Mouse (Mus musculus) brain, embryonic 14.5 days (tissue): Measurements from ENCODE around the gene Vill. TPM values are rescaled to one million over a fixed set of nuclear protein-coding genes. Genes with fewer than 3 reads are reported as not detected.

Experiments used
- DNase-seq: peaks from one replicate; pipeline ENCODE4 v3.0.0-alpha.2; 2011; ENCODE audit warnings: low read depth
- CTCF ChIP-seq: fragments of 200-500 bp; IDR thresholded peaks from 2 replicates; pipeline ENCODE4 v1.5.1; 2012; ENCODE audit warnings: inconsistent platforms, mild to moderate bottlenecking, moderate library complexity, borderline replicate concordance; ENCODE audit not compliant: insufficient read depth, insufficient read length; ENCODE audit errors: extremely low read depth
- POLR2A ChIP-seq: fragments of 200-500 bp; IDR thresholded peaks from 2 replicates; pipeline ENCODE4 v1.6.1; 2012; ENCODE audit warnings: mild to moderate bottlenecking, inconsistent platforms, borderline replicate concordance; ENCODE audit not compliant: poor library complexity, insufficient read depth, insufficient read length, severe bottlenecking; ENCODE audit errors: extremely low read depth
- polyA plus RNA-seq: library from polyadenylated mRNA; depleted of rRNA; stranded (reverse); fragments of >200 nt; gene quantifications from 2 replicates; pipeline ENCODE4 v1.2.3, GENCODE M21; 2012

Vill gene
- polyA plus RNA-seq, 1 experiment: 5.0 TPM

DNA sequence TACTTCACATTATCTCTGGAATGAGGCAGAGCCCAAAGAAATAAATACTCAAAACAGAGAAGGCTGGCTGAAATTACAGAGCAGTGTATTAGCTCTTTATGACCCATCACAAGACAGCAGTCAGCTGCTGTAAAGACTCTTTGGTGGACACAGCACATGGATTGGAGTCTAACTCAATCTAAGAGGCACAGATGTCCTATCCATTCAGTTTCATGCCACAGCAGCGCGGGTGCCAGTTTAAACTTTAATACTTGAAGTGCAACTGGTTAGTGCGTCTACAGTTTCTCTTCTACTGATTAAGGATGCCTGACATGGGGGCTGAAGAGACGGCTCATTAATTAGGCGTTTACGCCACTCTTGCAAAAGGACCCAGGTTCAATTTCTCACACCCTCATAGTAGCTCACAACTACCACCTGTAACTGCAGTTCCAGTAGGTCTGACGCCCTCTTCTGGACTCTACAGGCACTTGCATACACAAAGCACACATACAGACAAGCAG lies 26.7 kb upstream of the Vill start:
- no peak for DNase-seq
- TF ChIP-seq POLR2A: no peak
- no peak for TF ChIP-seq CTCF

DNA sequence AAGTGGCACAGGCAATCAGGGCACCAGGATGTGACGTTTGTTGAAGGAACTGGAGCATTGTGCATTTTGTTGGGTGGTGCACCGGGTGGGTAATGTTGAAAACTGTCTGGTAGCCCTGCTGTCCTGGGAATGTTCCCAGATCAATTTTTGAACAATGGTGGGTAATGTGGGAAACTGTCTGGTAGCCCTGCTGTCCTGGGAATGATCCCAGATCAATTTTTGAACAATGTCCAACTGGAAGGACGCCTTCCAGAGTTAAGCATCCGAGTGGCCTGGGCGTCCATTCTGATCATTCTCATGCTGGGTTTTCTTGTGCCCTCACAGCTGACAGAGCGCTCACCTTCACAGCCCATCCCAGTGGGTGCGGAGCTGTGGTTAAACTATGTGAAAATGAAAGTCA lies 25.2 kb upstream of the Vill start:
- DNase-seq: no peak
- TF ChIP-seq POLR2A (no peak), CTCF (no peak)

DNA sequence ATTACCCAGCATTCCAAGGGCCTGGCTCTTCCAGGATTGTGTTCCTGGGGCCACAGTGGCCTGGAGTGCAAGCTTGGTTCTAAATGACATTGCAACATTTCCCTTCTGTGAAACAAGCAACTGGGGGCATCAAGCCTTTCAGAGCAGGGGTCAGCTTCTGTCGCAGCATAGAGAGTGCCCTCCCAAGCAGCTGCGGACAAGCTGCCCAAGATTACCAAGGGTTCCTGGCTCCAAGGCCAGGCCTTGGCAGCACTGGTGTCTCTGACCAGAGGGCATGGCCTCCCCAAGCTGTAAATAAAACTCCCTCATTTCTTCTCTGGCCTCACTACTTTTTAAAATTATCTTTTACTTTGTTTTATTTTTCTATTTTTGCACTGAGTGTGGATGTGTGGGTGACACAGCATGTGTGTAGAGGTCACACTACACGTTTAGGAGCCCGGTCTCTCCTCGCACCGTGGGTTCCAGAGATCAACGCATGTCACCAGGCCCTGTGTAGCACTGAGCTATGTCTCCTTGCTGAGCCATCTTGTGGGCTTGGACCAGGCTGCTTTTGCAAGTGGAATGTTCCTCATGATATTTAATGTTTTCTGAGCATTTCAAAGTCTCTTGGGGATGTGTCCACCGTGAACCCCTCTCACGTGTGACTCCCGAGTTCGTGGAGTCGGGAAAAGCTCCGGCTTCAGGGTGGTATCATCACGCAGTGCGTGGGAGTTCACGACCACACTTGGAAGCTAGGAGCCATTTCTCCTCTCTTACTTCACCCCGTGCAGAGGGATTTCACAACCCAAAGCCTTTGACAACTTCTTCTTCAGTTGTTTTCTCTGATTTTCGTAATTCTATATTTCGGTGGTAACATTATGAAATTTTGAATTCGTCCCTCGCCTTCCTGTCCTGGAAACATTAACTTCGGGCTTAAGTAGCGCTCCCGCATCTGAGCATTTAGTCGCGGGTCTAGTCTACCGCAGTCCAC lies 24.1 kb upstream of the Vill start:
- no peak for DNase-seq
- no peak for TF ChIP-seq CTCF
- TF ChIP-seq POLR2A: no peak

DNA sequence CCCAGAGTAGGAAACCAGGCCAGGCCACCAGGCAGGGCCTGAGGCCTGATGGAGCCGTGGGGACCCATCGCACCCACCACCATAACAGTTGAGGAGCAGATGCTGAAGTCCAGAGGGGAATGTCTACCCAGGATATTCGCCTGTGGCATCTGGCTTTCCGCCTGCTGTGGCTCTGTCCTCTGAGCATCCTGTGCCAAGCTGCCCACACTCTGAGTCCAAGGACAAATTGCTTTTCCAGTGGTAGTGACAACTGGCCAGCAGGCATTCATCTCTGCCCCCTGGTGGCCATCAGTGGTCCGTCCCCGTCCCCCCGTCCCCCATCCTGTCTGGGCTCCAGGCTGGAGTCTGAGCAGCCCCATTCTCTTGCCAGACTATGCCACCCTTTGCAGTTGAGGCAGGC lies 23.0 kb upstream of the Vill start:
- no peak for TF ChIP-seq POLR2A
- TF ChIP-seq CTCF: peak; percentile 68
- peak; percentile 61 for DNase-seq

DNA sequence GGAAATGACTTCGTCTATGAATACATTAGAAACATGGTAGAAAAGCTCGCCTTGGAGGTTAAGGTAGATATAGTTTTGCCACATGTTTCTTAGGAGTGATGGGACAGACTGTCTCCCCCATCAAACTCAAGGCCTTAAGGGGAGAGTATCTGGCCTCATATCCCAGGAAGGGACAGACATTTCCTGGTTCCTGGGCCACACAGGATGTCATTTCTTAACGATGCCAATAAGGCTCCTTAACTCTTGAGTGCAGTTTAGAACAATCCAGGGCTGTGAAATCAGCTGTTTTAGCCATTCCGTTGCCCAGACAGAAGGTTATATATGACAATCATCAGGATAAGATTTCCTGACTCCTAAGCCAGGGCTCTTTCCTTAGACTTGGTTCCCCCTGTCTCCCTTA lies 21.5 kb upstream of the Vill start:
- no peak for DNase-seq
- TF ChIP-seq POLR2A (no peak), CTCF (no peak)

DNA sequence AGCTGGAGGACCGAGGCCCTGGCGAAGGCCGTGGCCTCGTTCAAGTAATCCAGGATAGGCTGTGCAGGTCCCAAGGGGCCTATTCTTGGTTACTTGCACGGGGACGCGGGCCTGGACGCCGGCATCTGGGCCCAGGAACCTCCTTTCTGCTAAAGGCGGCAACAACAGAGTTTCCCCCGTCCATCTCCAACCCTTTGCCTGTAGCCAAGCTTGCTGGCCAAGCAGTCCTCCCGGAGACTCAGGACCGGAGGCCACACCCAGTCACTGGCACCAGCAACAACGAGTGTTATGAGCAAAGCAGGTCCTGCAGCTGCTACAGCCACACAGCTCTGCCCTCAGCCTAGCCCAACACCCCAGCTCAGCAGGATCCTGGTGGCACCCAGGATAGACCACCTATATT lies 20.8 kb upstream of the Vill start:
- no peak for TF ChIP-seq POLR2A
- TF ChIP-seq CTCF: no peak
- no peak for DNase-seq

DNA sequence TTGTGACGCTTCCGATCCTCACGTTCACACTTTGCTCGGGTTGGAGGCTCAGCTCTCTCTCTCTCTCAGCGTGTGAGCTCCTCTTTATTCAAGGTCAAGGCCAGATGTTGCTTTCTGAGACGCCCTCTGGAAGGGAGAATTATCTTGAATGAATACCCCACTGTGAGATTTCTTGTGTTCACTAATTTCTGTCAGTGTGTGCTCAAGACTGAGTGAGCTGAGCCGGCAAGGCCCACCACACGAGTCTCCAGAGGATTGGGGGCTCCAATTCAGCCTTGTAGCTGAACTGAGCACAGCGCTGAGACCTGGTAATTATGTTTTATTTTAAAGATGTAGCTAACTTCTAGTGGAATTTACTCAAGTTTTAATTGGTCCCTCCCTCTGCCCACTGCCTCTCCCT lies 20.0 kb upstream of the Vill start:
- TF ChIP-seq CTCF (no peak), POLR2A (no peak)
- peak; percentile 39 for DNase-seq

DNA sequence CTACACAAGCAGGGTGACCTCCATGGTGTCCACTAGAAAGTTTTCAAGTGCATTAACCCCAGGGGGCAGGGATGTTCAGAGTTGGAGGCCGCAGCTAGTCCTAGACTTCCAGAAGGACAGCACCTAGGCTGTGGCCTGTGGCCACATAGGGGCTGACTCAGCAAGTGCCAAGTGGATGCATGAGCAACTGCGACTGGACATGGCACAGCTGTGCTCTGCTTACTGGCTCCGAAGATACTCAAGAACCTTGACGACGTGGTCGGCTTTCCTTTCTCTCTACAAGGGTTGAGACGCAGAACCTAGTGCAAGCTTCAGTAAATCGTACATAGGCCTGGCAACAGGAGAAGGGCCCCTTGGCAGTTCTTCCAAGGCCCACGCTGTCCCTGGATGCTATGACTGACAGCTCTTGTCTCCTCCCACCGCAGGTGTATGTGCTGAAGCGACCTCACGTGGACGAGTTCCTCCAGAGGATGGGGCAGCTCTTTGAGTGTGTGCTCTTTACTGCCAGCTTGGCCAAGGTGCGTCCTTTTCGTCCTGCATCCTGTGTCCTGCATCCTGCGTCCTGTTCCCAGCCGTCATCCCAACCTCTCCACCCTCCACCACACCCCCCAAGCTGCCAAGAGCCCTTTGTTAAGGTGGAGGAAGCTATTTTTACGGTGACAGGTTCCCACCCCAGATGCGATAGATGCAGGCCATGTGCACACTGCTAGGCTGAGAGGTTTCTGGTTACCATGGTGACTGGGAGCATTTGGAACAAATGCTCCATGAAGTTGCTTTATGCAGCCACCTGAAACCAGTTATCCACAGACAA lies 19.3 kb upstream of the Vill start:
- TF ChIP-seq POLR2A: no peak
- TF ChIP-seq CTCF: no peak
- peak; percentile 88 for DNase-seq

DNA sequence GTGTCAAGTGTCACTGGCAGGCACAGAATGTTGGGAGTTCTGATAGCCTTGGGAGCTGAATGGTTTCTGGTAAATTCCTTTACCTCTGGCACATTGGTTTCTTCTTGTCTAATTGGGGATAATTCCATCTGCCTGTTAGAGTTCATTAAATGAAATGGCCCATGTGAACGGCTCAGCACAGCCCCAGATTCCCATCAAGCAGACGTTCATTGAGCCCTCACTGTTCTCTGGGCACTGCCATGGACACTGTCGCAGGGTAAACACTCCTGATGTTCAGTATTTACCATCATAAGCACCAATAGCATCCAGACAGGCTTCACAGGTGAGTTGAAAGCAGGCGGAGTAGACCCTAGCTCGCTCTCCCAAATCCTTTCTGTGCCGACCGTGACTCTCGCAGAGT lies 18.5 kb upstream of the Vill start:
- no peak for TF ChIP-seq POLR2A
- no peak for TF ChIP-seq CTCF
- DNase-seq: no peak

DNA sequence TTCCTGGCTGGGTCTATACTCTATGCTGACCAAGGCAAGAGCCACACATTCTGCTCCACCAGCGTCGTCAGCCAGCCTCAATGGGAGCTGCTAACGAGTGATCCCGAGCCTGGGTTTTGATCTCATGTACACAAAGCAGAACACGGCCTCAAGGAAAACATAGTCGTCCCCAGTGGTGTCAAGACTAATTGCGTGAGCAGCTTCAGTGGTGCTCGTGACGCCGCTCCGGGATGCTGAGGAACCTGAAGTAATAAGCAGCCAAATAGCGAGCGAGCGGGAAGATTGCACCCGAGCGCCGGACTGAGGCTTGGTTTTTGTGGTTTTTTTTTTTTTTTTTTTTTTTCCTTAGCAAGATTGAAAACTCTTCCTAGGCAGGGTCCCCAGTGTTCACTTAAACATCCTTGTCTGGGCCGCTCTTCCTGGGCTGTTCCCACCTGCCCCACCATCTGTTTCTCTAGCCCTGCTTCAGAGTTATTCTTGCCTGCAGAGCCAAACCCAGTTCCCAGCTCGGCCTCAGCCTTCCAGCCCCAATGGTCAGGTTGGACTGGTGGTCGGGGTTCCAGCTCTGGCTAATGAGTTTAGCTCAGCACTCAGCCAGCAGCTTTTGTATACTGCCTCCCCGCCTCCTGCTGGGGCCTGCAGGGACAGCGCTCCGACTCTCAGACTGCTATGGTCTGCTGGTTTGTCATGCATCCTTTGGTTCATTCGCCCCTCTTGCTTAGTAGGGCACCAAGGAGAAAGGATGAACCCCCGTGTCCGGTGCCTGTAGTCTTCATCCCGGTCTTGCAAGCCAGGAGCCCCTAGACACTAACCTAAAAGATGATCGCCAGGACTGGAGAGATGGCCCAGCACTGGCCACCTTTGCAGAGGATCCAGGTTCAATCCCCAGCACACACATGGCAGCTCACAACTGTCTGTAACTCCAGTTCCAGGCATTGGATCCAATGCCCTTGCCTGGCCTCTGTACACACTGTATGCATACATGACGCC lies 17.6 kb upstream of the Vill start:
- no peak for TF ChIP-seq CTCF
- TF ChIP-seq POLR2A: no peak
- peak; percentile 72 for DNase-seq

DNA sequence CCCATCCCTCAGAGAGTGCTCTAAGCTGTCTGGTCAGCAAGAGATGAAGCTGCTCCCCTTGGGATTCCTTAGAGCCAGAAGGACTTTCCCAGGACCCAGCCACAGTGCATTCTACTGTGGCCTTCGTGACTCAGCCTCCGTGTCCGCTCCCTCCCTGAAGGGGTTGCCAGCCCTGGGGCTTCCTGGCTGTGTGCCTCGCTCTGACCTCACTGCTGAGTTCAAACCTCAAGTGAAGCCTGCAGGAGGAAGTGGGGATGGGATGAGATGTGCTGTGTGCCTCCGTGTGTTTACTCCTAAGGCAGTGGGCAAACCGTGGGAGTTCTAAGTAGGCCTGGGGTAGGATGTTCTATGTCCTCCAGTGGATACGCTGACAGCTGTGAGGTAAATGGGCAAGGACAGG lies 16.7 kb upstream of the Vill start:
- DNase-seq: peak; percentile 35
- TF ChIP-seq POLR2A (no peak), CTCF (no peak)

DNA sequence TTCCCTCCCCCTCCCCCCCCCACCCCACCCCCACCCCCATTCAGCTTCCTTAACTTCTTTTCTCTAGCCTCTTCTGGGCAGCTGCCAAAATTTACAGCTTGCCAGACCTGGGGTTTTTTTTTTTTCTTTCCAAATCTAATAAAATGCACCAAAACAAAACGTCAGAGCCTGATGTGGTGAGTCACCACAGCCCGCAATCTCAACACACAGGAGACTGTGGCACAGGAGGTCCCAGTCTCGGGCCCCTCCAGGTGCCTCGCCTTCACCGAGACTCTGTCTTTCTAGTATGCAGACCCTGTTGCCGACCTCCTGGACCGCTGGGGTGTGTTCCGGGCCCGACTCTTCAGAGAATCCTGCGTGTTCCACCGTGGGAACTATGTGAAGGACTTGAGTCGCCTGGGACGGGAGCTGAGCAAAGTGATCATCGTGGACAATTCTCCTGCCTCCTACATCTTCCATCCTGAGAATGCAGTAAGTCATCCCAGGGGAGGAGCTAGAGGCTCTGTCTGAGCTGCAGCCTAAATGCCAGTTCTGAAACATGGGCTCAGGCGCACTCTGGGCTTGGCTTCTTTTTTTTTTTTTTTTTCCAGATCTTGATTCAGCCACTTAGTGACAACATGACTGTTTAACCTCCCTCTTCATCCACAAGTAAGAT lies 15.4 kb upstream of the Vill start:
- TF ChIP-seq CTCF (no peak), POLR2A (no peak)
- peak; percentile 77 for DNase-seq
